Mouse (Mus musculus) adipose tissue, adult 10 weeks (tissue): Measurements from ENCODE around the gene Pik3r2. TPM values are rescaled to one million over a fixed set of nuclear protein-coding genes. Genes with fewer than 3 reads are reported as not detected.

Source experiments
- polyA plus RNA-seq: library from polyadenylated mRNA; stranded (reverse); fragments of 350-450 nt; fragmentation: Illumina TruSeq; extraction: RNeasy Lipid Tissue Mini Kit (QIAGEN cat#74804); gene quantifications from one replicate; pipeline ENCODE4 v1.2.3, GENCODE M21; 2014; ENCODE audit warnings: low read depth, low replicate concordance

Pik3r2 gene
- 38.8 TPM for polyA plus RNA-seq

DNA sequence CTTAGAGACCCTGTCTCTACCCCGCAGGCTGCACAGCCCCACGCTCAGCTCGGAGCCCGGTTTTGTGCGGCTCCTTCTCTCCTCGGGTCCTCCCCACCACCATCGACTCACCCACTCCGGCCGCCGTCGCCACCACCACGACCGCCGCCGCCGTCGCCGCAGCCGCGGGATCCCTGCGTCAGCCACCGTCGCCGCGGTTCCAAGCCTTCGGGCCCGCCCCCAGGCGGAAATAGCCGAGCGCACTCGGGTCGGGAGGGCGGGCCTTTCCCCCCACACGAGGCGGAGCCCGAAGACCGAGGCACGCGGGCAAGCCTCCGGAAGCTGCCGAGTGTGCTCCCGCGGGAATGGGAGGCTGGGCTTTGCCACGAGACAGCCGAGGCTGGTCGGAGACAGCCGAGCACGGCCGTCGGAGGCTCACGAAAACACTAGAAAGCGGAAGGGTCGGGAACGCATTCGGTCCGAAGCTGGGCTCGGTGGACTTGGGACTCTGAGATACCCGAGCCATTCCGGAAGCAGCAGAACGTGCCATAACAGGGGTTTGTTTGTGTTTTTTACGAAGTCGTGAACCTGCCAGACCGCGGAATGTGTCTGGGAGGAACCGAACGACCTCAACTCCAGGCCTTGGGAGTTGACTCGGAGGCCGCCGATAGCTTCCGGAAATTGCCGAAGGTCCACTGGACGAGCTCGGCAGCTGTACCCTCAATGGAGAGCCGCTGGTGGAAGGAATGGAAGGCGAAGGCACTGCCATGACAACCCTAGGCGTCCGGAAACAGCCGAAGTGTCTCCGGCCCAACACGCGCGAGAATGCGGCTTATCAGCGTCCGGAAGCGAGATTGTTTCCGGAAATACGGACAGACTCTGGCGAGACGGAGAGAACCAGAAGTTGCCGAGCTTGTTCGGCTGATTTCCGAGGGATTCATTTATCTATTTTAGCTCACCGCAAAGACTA is at the start of gene Pik3r2:
Gene Pik3r2 (minus strand): TSS at position 218 of the 949 bp plus-strand sequence.

DNA sequence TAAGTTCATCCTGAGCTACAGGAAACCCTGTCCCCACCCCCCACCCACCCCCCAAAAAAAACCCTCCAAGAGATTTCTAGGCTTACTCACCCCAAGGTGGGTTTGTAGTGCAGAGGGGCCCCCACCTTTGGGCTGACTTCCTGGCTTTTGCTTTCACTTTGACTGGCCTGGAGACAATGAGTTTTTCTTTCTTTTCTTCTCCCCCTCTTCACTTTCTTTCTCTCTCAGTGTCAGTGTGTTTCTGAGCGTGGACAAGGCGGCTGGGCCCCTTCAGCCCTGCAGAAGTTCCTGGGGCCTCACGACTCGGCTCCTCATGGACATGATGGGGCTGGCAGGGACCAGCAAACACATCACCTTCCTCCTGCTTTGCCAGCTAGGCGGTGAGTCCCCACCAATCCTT is 31.7 kb upstream of the Pik3r2 start, which contains the start of gene Il12rb1:
Gene Il12rb1 (plus strand): TSS at position 211 of the 400 bp plus-strand sequence.

DNA sequence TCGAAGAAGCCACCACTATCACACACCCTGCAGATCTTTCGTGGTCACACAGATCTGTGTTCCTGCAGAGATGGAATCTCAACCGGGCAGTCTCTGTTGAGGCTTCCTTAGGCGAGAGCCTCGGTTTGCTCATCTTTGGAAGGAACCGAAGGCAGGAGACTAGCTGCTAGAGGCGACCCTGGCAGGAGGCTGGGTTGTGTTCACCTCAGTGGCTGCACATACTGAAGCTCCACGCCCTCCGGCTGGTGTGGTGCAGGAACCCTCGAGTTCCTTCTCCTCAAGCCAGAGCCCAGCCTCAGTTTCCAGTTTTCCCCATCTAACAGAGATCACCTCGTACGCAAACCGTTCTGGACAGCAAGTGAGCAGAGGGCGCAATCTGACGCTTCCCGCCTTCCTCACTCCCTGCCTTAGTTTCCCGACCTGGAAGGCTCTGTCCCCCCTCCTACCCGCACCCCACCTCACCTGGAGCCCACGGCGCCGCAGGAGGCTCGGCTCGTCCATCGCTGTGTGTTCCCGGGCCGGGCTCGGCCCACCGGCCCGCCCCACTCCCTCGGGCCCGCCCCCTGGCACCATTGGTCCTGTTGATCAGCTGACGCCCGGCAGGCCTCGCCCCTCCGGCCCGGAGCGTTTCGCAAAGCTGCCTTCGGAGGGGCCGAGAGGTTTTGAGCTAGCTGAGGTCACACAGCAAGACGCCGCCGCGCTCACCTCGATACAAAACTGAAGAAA is 28.1 kb upstream of the Pik3r2 start, which contains the start of gene Mast3:
Gene Mast3 (minus strand): TSS at position 574 of the 726 bp plus-strand sequence.

DNA sequence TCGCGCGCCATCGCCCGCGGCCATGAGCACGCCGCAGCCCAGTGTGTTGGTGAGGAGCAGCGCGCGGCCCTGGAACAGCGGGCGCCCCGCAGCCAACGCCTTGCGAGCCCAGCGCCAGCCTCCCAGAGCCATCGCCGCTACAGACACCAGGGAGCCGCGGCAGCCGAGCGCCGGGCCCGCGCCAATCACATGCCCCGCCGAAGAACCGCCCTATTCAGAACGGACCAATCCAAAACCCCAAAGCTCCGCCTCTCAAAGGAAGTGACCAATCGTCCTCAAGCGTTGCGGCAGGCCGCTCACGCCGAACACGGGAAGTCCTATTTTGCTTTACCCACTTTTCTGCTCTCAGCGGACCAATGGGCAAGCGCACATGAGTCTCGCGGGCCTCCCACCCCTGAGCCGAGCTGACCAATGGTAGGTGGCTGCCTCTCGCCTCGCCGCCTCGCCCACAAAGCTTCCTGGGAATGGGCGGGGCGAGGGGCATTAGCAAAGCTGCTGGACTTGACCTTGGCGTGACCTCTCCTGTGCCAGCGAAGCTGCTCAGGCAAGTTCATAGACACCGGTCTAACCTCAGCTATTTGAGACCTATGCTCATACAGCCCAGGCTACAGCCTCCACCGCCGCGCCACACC is 15.6 kb downstream of the Pik3r2 start, which contains the start of gene Mpv17l2:
Gene Mpv17l2 (minus strand): TSS at position 172 of the 632 bp plus-strand sequence.

DNA sequence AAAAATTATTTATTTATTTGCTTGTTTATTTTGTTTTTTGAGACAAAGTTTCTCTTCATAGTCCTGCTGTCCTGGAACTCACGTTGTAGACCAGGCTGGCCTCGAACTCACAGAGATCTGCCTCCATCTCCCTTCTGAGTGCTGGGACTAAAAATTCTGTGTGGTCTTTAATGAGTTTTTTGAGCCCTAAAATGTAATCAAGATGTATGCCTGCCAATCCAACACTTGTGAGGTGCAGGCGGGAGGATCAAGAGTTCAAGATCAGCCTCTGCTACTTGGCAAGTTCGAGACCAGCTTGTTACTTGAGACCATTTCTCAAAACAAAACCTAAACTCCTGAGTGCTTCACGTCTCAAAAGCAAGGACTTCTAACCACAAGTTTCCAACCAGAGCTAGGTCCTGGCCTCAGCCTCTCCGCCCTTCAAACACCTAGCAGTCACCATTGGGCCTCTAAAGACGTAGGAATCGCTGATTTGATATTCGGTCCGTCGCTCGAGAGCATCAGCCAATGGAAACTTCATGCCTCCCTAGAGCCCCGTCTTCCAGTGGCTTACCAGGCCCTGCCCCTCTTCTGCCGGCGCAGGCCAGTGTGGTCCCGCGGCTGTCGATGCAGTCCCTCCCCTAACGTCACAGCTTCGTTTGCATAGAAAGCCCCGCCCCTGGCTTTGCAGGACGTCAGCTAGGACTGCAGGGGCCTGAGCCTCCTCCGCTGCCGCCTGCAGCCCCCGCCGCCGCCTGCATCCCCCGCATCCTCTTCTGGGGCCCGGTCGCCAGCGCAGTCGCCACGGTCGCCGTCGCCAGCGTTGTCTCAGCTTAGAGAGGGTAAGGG is 22.3 kb downstream of the Pik3r2 start, which contains the start of gene Rab3a:
Gene Rab3a (plus strand): TSS at position 637 of the 828 bp plus-strand sequence.

DNA sequence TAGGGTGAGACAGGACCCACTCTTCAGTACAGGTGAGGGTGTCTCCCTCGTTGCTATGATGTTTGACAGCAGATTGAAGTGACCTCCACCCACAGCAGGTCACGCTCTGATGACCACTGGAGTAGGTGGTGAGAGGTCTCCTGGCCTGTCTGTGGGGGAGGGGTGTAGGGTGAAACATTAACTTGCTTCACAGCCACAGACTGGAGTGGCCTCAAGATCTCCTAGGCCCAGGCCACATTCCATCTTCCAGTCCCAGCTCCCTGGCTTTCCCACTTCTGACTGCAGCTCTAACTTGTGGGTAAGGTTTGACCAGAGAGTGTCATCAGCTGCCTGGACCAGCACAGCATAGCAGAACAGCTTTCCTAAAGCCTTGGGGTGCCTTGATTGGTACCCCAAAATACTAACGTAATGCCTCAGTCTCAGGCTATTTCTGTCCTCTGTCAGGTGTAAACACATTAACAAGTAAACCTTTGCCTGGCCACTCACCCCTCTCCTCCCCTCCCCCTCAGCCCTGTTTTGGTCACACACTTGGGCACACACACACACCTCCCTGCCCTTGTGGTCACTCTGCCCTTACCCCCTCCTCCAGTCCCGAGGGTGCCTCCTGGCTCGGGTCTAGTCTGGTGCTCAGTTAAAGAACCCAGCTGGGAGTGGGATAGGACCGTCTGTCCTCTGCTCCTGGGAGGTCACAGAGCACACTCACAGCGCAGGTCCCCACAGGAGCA is 52.9 kb downstream of the Pik3r2 start, which contains the start of gene Pde4c:
Gene Pde4c (plus strand): TSS at position 235 of the 725 bp plus-strand sequence.

DNA sequence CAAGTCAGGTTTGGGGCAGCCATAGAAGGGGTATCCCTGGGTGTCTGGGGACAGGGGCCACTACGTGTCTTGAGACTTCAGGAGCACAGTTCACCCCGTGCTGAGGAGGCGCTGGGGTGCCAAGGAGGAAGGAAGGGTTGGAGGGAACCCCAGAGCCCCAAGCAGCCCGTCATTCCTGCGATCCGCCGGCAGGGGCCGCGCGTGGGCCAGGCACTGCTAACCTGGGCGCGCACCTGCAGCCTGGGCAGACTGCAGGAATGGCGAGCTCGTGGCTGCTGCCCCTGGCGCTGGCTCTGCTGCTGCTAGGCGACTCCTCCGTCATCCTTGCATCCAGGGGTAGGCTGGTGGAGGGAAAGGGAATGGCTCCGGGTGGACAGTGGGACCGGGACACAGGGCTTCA is 58.2 kb downstream of the Pik3r2 start, which contains the start of gene Gm3336:
Gene Gm3336 (plus strand): TSS at position 247 of the 400 bp plus-strand sequence.

Other genes with a start within 250 kb of the Pik3r2 start
- 255 TPM for gene Fkbp8, start 249.0 kb downstream of the Pik3r2 start, polyA plus RNA-seq
- gene Kxd1, start 248.8 kb downstream of the Pik3r2 start, polyA plus RNA-seq, result 67.9 TPM
- 20.8 TPM for gene Ell, start 237.3 kb downstream of the Pik3r2 start, polyA plus RNA-seq
- 351 TPM for gene Isyna1, start 182.3 kb downstream of the Pik3r2 start, polyA plus RNA-seq
- 112 TPM for gene Ssbp4, start 167.8 kb downstream of the Pik3r2 start, polyA plus RNA-seq
- gene Lrrc25, start 160.6 kb downstream of the Pik3r2 start, polyA plus RNA-seq, result 5.1 TPM
- gene Gdf15, start 144.3 kb downstream of the Pik3r2 start, polyA plus RNA-seq, result 1.2 TPM
- 54.4 TPM for gene Pgpep1, start 116.3 kb downstream of the Pik3r2 start, polyA plus RNA-seq
- 67.6 TPM for gene Lsm4, start 103.5 kb downstream of the Pik3r2 start, polyA plus RNA-seq
- gene Jund, start 77.8 kb downstream of the Pik3r2 start, polyA plus RNA-seq, result 72.1 TPM
- 4.9 TPM for gene Iqcn, start 73.3 kb downstream of the Pik3r2 start, polyA plus RNA-seq
- gene Gm3336, start 58.2 kb downstream of the Pik3r2 start, polyA plus RNA-seq, result not detected
- gene Pde4c, start 53.0 kb downstream of the Pik3r2 start, polyA plus RNA-seq, result 5.3 TPM
- 27.6 TPM for gene Rab3a, start 22.0 kb downstream of the Pik3r2 start, polyA plus RNA-seq
- 52.2 TPM for gene Mpv17l2, start 15.8 kb downstream of the Pik3r2 start, polyA plus RNA-seq
- 36.3 TPM for gene Mast3, start 28.3 kb upstream of the Pik3r2 start, polyA plus RNA-seq
- gene Il12rb1, start 31.7 kb upstream of the Pik3r2 start, polyA plus RNA-seq, result 0.74 TPM
- gene Arrdc2, start 63.0 kb upstream of the Pik3r2 start, polyA plus RNA-seq, result 60.9 TPM
- 2.5 TPM for gene Kcnn1, start 86.5 kb upstream of the Pik3r2 start, polyA plus RNA-seq
- gene Ccdc124, start 97.2 kb upstream of the Pik3r2 start, polyA plus RNA-seq, result 39.0 TPM
- gene Slc5a5, start 116.0 kb upstream of the Pik3r2 start, polyA plus RNA-seq, result 0.36 TPM
- gene Rpl18a, start 120.7 kb upstream of the Pik3r2 start, polyA plus RNA-seq, result 2,052 TPM
- gene Map1s, start 129.2 kb upstream of the Pik3r2 start, polyA plus RNA-seq, result 18.8 TPM